In genomic region chr6:113483729-113484128, GRCm38 (mm10) we compare ENCODE assay signal across 8 mouse cellular contexts. TPM values are rescaled to one million over a fixed set of nuclear protein-coding genes. Genes with fewer than 3 reads are reported as not detected.
DNase-seq lines count a peak whose midpoint lies in the region; ATAC-seq and TF ChIP-seq lines count a peak whose summit lies in the region.

No protein-coding gene starts in this region.

- no peaks in the 10 kb centered on the region for H3K9me3 ChIP-seq in embryonic facial prominence, embryonic 15.5 days (replicated peaks)
- H3K9me3 ChIP-seq in hindbrain, embryonic 16.5 days (ENCODE audit: control insufficient read depth, low read length): no peaks in the 10 kb centered on the region

- 7% methylated on average over 10 of the region's 10 CpGs for WGBS in kidney, adult 2 months
- 11% methylated on average over 10 of the region's 10 CpGs for WGBS in embryonic facial prominence, embryonic 15.5 days
- 8% methylated on average over 10 of the region's 10 CpGs for WGBS in hindbrain, embryonic 16.5 days

- no peak for TF ChIP-seq POLR2A in kidney, adult 2 months (IDR thresholded peaks at IDR 0.05; ENCODE audit: low read depth, low read length)

- peak overlapping the region; percentile 3; the same call in 1 of the 2 replicates for H3K9ac ChIP-seq in embryonic facial prominence, embryonic 15.5 days
- H3K9ac ChIP-seq in hindbrain, embryonic 16.5 days (ENCODE audit: low read depth, low read length): peak overlapping the region; percentile 77

- H3K4me2 ChIP-seq in embryonic facial prominence, embryonic 15.5 days (replicated peaks): peak overlapping the region; percentile 75
- peak overlapping the region; percentile 57 for H3K4me2 ChIP-seq in hindbrain, embryonic 16.5 days (ENCODE audit: low read length)

- 0 out of 2 replicates have a peak, but pooled peaks have one; percentile 21 for ATAC-seq in embryonic facial prominence, embryonic 15.5 days (ENCODE audit: insufficient number of reproducible peaks, low FRiP score, low TSS enrichment, low read depth)
- ATAC-seq in hindbrain, embryonic 16.5 days: peak; percentile 40
- ATAC-seq in megakaryocyte, adult 5-6 weeks (ENCODE audit: poor library complexity, severe bottlenecking): peak; percentile 10; the same call in 1 of the 2 replicates

- TF ChIP-seq CTCF in kidney, adult 2 months (conservative IDR thresholded peaks at IDR 0.05; ENCODE audit: insufficient read depth, insufficient read length, low read depth, low read length): no peak

- H3K36me3 ChIP-seq in kidney, adult 2 months (ENCODE audit: control insufficient read depth, insufficient read depth, low read length): no peaks in the 10 kb centered on the region
- no peaks in the 10 kb centered on the region for H3K36me3 ChIP-seq in embryonic facial prominence, embryonic 15.5 days
- no peaks in the 10 kb centered on the region for H3K36me3 ChIP-seq in hindbrain, embryonic 16.5 days (ENCODE audit: control insufficient read depth, insufficient read depth, low read length)

- peak overlapping the region; percentile 78 for H3K27ac ChIP-seq in kidney, adult 2 months (ENCODE audit: insufficient read depth, low read depth, low read length)
- peak overlapping the region; percentile 66; the same call in 1 of the 2 replicates for H3K27ac ChIP-seq in embryonic facial prominence, embryonic 15.5 days (replicated peaks)
- peak overlapping the region; percentile 93 for H3K27ac ChIP-seq in hindbrain, embryonic 16.5 days (ENCODE audit: low read depth, low read length)

- no peaks in the 10 kb centered on the region for H3K27me3 ChIP-seq in kidney, adult 2 months (replicated peaks; ENCODE audit: control insufficient read depth, insufficient read depth, low read length)
- H3K27me3 ChIP-seq in embryonic facial prominence, embryonic 15.5 days: peaks cover 32% of the 10 kb centered on the region
- H3K27me3 ChIP-seq in hindbrain, embryonic 16.5 days (replicated peaks; ENCODE audit: control insufficient read depth, insufficient read depth, low read length): no peaks in the 10 kb centered on the region

- peaks cover 19% of the 10 kb centered on the region for H3K4me1 ChIP-seq in kidney, adult 2 months (ENCODE audit: control insufficient read depth, insufficient read depth, low read length)
- peaks cover 42% of the 10 kb centered on the region for H3K4me1 ChIP-seq in embryonic facial prominence, embryonic 15.5 days
- H3K4me1 ChIP-seq in hindbrain, embryonic 16.5 days (ENCODE audit: control insufficient read depth, insufficient read depth, low read depth, low read length): peaks cover 31% of the 10 kb centered on the region

- DNase-seq in kidney, adult 2 months: peak; percentile 25
- no peak for DNase-seq in kidney, adult 9 months
- peak; percentile 61 for DNase-seq in ZHBTc4 (ENCODE audit: low read depth, low spot score)
- DNase-seq in T-cell, adult 2 months (ENCODE audit: low spot score): no peak
- no peak for DNase-seq in layer of hippocampus, postnatal 36 days

- H3K4me3 ChIP-seq in kidney, adult 2 months (ENCODE audit: insufficient read depth, low read depth, low read length): peak overlapping the region; percentile 64
- peak overlapping the region; percentile 47 for H3K4me3 ChIP-seq in embryonic facial prominence, embryonic 15.5 days (replicated peaks)
- peak overlapping the region; percentile 68 for H3K4me3 ChIP-seq in hindbrain, embryonic 16.5 days (ENCODE audit: low read length)

RNA-seq across cellular contexts. Expression of gene Creld1, which starts 0.6 kb away (rescaled TPM):
- polyA plus RNA-seq in kidney, adult 2 months (2012; rRNA removed): 22.3 and 23.6 TPM in 2 replicates
- polyA plus RNA-seq in embryonic facial prominence, embryonic 15.5 days (2015; fragmentation: Nextera tagmentation; extraction: Ambion mirVana): 21.5 and 22.5 TPM in 2 replicates
- 92.9 and 96.4 TPM in 2 replicates for polyA plus RNA-seq in hindbrain, embryonic 16.5 days (2015; fragmentation: Nextera tagmentation; extraction: Ambion mirVana)
- total RNA-seq in megakaryocyte, adult 5-6 weeks (2015): 0.27 and 2.1 TPM in 2 replicates
- total RNA-seq in megakaryocyte, adult 5-6 weeks (2017): 1.9 and 3.4 TPM in 2 replicates
- 100 to 1,000 TPM; 122 to 133 TPM for total RNA-seq in layer of hippocampus, postnatal 36 days (2021)

RNA-seq across cellular contexts. Expression of gene Il17rc, which starts 12.5 kb away (rescaled TPM):
- 37.6 and 41.8 TPM in 2 replicates for polyA plus RNA-seq in kidney, adult 2 months (2012; rRNA removed)
- polyA plus RNA-seq in embryonic facial prominence, embryonic 15.5 days (2015; fragmentation: Nextera tagmentation; extraction: Ambion mirVana): 34.3 and 37.5 TPM in 2 replicates
- polyA plus RNA-seq in hindbrain, embryonic 16.5 days (2015; fragmentation: Nextera tagmentation; extraction: Ambion mirVana): 4.4 and 5.9 TPM in 2 replicates
- not detected in 2 replicates for total RNA-seq in megakaryocyte, adult 5-6 weeks (2015)
- not detected in 2 replicates for total RNA-seq in megakaryocyte, adult 5-6 weeks (2017)
- 1 to 10 TPM; 6.4 to 9.7 TPM for total RNA-seq in layer of hippocampus, postnatal 36 days (2021)

RNA-seq across cellular contexts. Expression of gene Prrt3, which starts 18.0 kb away (rescaled TPM):
- 0.05 TPM in 1 of 2 replicates, not detected in the other for polyA plus RNA-seq in kidney, adult 2 months (2012; rRNA removed)
- polyA plus RNA-seq in embryonic facial prominence, embryonic 15.5 days (2015; fragmentation: Nextera tagmentation; extraction: Ambion mirVana): 1.6 and 2.0 TPM in 2 replicates
- 14.2 and 14.5 TPM in 2 replicates for polyA plus RNA-seq in hindbrain, embryonic 16.5 days (2015; fragmentation: Nextera tagmentation; extraction: Ambion mirVana)
- 0.09 TPM in 1 of 2 replicates, not detected in the other for total RNA-seq in megakaryocyte, adult 5-6 weeks (2015)
- not detected in 2 replicates for total RNA-seq in megakaryocyte, adult 5-6 weeks (2017)
- total RNA-seq in layer of hippocampus, postnatal 36 days (2021): 10 to 100 TPM; 52.8 to 54.1 TPM

RNA-seq across cellular contexts. Expression of gene Il17re, which starts 25.4 kb away (rescaled TPM):
- 25.7 and 41.4 TPM in 2 replicates for polyA plus RNA-seq in kidney, adult 2 months (2012; rRNA removed)
- polyA plus RNA-seq in embryonic facial prominence, embryonic 15.5 days (2015; fragmentation: Nextera tagmentation; extraction: Ambion mirVana): 11.7 and 12.2 TPM in 2 replicates
- 0.26 and 0.34 TPM in 2 replicates for polyA plus RNA-seq in hindbrain, embryonic 16.5 days (2015; fragmentation: Nextera tagmentation; extraction: Ambion mirVana)
- not detected in 2 replicates for total RNA-seq in megakaryocyte, adult 5-6 weeks (2015)
- not detected in 2 replicates for total RNA-seq in megakaryocyte, adult 5-6 weeks (2017)
- total RNA-seq in layer of hippocampus, postnatal 36 days (2021): under 1 TPM; 0.25 to 0.27 TPM

RNA-seq across cellular contexts. Expression of gene Jagn1, which starts 41.4 kb away (rescaled TPM):
- 81.6 and 82.0 TPM in 2 replicates for polyA plus RNA-seq in kidney, adult 2 months (2012; rRNA removed)
- 81.4 and 84.8 TPM in 2 replicates for polyA plus RNA-seq in embryonic facial prominence, embryonic 15.5 days (2015; fragmentation: Nextera tagmentation; extraction: Ambion mirVana)
- polyA plus RNA-seq in hindbrain, embryonic 16.5 days (2015; fragmentation: Nextera tagmentation; extraction: Ambion mirVana): 95.2 and 106 TPM in 2 replicates
- 34.2 and 43.6 TPM in 2 replicates for total RNA-seq in megakaryocyte, adult 5-6 weeks (2015)
- total RNA-seq in megakaryocyte, adult 5-6 weeks (2017): 11.0 and 12.7 TPM in 2 replicates
- total RNA-seq in layer of hippocampus, postnatal 36 days (2021): 10 to 100 TPM; 43.4 to 50.6 TPM

Comparison
In these comparisons a context has a peak if more than half of its experiments do, and no peak if none do; other contexts are left out.
1. DNase-seq: peak in kidney, adult 2 months (single experiment) and ZHBTc4 (single experiment); none in kidney, adult 9 months (single experiment), T-cell, adult 2 months (single experiment) and layer of hippocampus, postnatal 36 days (0 of 2).
2. Peak in every context shown above with its lines, with median percentiles within 50 percentile points of each other: H3K27ac ChIP-seq, H3K4me3 ChIP-seq and ATAC-seq.